Comparison of ENCODE assay signal across 8 mouse cellular contexts in genomic region chr11:97573891-97574550, GRCm38 (mm10). TPM values are rescaled to one million over a fixed set of nuclear protein-coding genes. Genes with fewer than 3 reads are reported as not detected.
DNase-seq lines count a peak whose midpoint lies in the region; ATAC-seq and TF ChIP-seq lines count a peak whose summit lies in the region.
"Had no signal": no experiment of that assay in that cellular context is flagged by ENCODE, and none has a peak within 500 bp of the region (broad histone marks: within the 10 kb centered on the region; RNA-seq: fewer than 3 reads in every experiment).

No protein-coding gene starts in this region.

- peak; percentile 23; the same call in 1 of the 2 replicates for ATAC-seq in embryonic facial prominence, embryonic 14.5 days (ENCODE audit: low read depth)
- ATAC-seq in stomach, embryonic 15.5 days (ENCODE audit: insufficient read depth, low FRiP score, low read depth) = 0 out of 2 replicates have a peak, but pooled peaks have one; percentile 12

- peak overlapping the region; percentile 27; the same call in 1 of the 2 replicates for H3K9ac ChIP-seq in embryonic facial prominence, embryonic 14.5 days (ENCODE audit: low read depth, low read length)
- no peak overlapping the region for H3K9ac ChIP-seq in stomach, embryonic 15.5 days

- H3K4me3 ChIP-seq in embryonic facial prominence, embryonic 14.5 days (ENCODE audit: low read depth, low read length) = peak overlapping the region; percentile 62
- H3K4me3 ChIP-seq in layer of hippocampus, adult 2 months = peak overlapping the region; percentile 59
- peak overlapping the region; percentile 61 for H3K4me3 ChIP-seq in stomach, embryonic 15.5 days (replicated peaks)
- H3K4me3 ChIP-seq: erythroblast, embryonic 14.5 days had no signal

- no peaks in the 10 kb centered on the region for H3K36me3 ChIP-seq in embryonic facial prominence, embryonic 14.5 days (ENCODE audit: control insufficient read depth, insufficient read depth, low read length)
- H3K36me3 ChIP-seq in stomach, embryonic 15.5 days = no peaks in the 10 kb centered on the region

- TF ChIP-seq CTCF in layer of hippocampus, adult 2 months (conservative IDR thresholded peaks at IDR 0.05) = peak; percentile 62

- WGBS in embryonic facial prominence, embryonic 14.5 days = 0% methylated on average over 12 of the region's 28 CpGs
- WGBS in stomach, embryonic 15.5 days = 2% methylated on average over 24 of the region's 28 CpGs

- peaks cover 17% of the 10 kb centered on the region for H3K4me1 ChIP-seq in embryonic facial prominence, embryonic 14.5 days (ENCODE audit: control insufficient read depth, insufficient read depth, low read length)
- peaks cover 46% of the 10 kb centered on the region for H3K4me1 ChIP-seq in stomach, embryonic 15.5 days

- no peak overlapping the region for H3K27ac ChIP-seq in embryonic facial prominence, embryonic 14.5 days (replicated peaks; ENCODE audit: low read depth, low read length)
- peak overlapping the region; percentile 97 for H3K27ac ChIP-seq in layer of hippocampus, adult 2 months
- H3K27ac ChIP-seq in stomach, embryonic 15.5 days = no peak overlapping the region

- H3K4me2 ChIP-seq in embryonic facial prominence, embryonic 14.5 days (ENCODE audit: low read depth, low read length) = peak overlapping the region; percentile 98
- H3K4me2 ChIP-seq in stomach, embryonic 15.5 days = peak overlapping the region; percentile 99

- no peaks in the 10 kb centered on the region for H3K9me3 ChIP-seq in embryonic facial prominence, embryonic 14.5 days (ENCODE audit: control insufficient read depth, low read length)
- no peaks in the 10 kb centered on the region for H3K9me3 ChIP-seq in stomach, embryonic 15.5 days

- DNase-seq in thymus, postnatal 0 days (ENCODE audit: low spot score) = peak; percentile 16
- no peak for DNase-seq in thymus, postnatal 10 days (ENCODE audit: low spot score in 2 of 2)
- peak; percentile 57 for DNase-seq in embryonic facial prominence, embryonic 14.5 days (ENCODE audit: low spot score)
- peak; percentile 80 to 89 for DNase-seq in layer of hippocampus, adult 2 months (ENCODE audit: low spot score in 2 of 2)
- DNase-seq in lung, postnatal 14 days = peak; percentile 10
- no peak for DNase-seq in kidney, postnatal 36 days

- H3K27me3 ChIP-seq in embryonic facial prominence, embryonic 14.5 days (replicated peaks; ENCODE audit: control insufficient read depth, insufficient read depth, low read length) = peaks cover 37% of the 10 kb centered on the region
- peaks cover 50% of the 10 kb centered on the region for H3K27me3 ChIP-seq in stomach, embryonic 15.5 days (replicated peaks)

RNA-seq across cellular contexts. Expression of gene Srcin1, which starts 2.0 kb away (rescaled TPM):
- 0.05 and 0.06 TPM in 2 replicates for polyA plus RNA-seq in thymus, postnatal 0 days (2015; fragmentation: Nextera tagmentation; extraction: Ambion mirVana)
- polyA plus RNA-seq in embryonic facial prominence, embryonic 14.5 days (2014; fragmentation: Nextera tagmentation; extraction: Ambion mirVana) = 0.76 and 1.6 TPM in 2 replicates
- total RNA-seq in layer of hippocampus, adult 2 months (2021) = 100 to 1,000 TPM; 226 to 232 TPM
- polyA plus RNA-seq in stomach, embryonic 15.5 days (2015; fragmentation: Nextera tagmentation; extraction: Ambion mirVana) = 0.33 and 0.44 TPM in 2 replicates
- polyA plus RNA-seq: erythroblast, embryonic 14.5 days had no signal

RNA-seq across cellular contexts. Expression of gene Epop, which starts 55.5 kb away (rescaled TPM):
- polyA plus RNA-seq in thymus, postnatal 0 days (2015; fragmentation: Nextera tagmentation; extraction: Ambion mirVana) = 1.8 and 2.2 TPM in 2 replicates
- 2.4 and 3.4 TPM in 2 replicates for polyA plus RNA-seq in embryonic facial prominence, embryonic 14.5 days (2014; fragmentation: Nextera tagmentation; extraction: Ambion mirVana)
- 10 to 100 TPM; 34.1 to 35.1 TPM for total RNA-seq in layer of hippocampus, adult 2 months (2021)
- 3.7 and 3.9 TPM in 2 replicates for polyA plus RNA-seq in stomach, embryonic 15.5 days (2015; fragmentation: Nextera tagmentation; extraction: Ambion mirVana)

Comparison
In these comparisons a context has a peak if more than half of its experiments do, and no peak if none do; other contexts are left out.
1. DNase-seq: peak in thymus, postnatal 0 days (single experiment), embryonic facial prominence, embryonic 14.5 days (single experiment), layer of hippocampus, adult 2 months (2 of 2) and lung, postnatal 14 days (single experiment); none in thymus, postnatal 10 days (0 of 2) and kidney, postnatal 36 days (0 of 2).
2. Peak in every context shown above with its lines, with median percentiles within 50 percentile points of each other: H3K4me3 ChIP-seq.